Mouse (Mus musculus) left cerebral cortex, adult 18-20 months (tissue): Measurements from ENCODE around the gene Asic1. TPM values are rescaled to one million over a fixed set of nuclear protein-coding genes. Genes with fewer than 3 reads are reported as not detected.

Experiments used
- DNase-seq, 2 experiments: peaks; one replicate each; pipeline ENCODE4 v3.0.0; 2021 to 2022; ENCODE audit warnings: low spot score in 2 of 2, mixed read lengths in 1 of 2
- total RNA-seq, 2 experiments: library from RNA; stranded (reverse); gene quantifications; 2 replicates each; pipeline ENCODE4 v1.2.3; 2021

The Asic1 gene
- total RNA-seq, 2 experiments from 2014 or later, result 62.7 to 75.8 TPM

DNA sequence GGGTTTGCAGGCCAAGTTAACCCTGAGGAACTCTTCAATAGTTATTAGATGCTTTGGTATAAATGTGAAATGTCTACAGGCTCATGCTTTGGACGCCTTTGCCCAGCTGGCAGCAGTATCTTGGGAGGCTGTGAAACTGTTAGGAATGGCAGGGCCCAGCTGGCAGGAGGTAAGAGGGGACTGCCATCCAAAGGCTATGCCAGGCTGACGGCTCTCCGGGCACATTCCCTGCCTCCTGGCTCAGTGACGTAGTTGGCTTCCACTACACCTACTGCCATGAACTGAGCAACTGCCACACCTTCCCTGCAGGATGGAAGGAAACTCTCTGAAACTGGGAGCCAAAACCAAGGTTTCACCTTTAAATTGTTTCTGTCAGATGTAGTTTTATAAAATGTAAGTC lies 70.1 kb downstream of the Asic1 start:
- no peak for DNase-seq

Other genes with a start within 250 kb of the Asic1 start
- gene Nckap5l, start 212.6 kb upstream of the Asic1 start, total RNA-seq, result 10 to 100 TPM; 17.0 to 19.0 TPM
- 1 to 10 TPM; 4.6 to 4.7 TPM for gene Bcdin3d, start 195.6 kb upstream of the Asic1 start, total RNA-seq
- 100 to 1,000 TPM; 451 to 453 TPM for gene Faim2, start 142.2 kb upstream of the Asic1 start, total RNA-seq
- not detected for gene Aqp2, start 91.3 kb upstream of the Asic1 start, total RNA-seq
- under 1 TPM in 1 of 2 experiments, not detected in 1; 0.30 TPM for gene Aqp5, start 79.6 kb upstream of the Asic1 start, total RNA-seq
- gene Aqp6, start 69.0 kb upstream of the Asic1 start, total RNA-seq, result under 1 TPM; 0.35 to 0.61 TPM
- gene Racgap1, start 18.7 kb upstream of the Asic1 start, total RNA-seq, result 10 to 100 TPM; 12.4 to 13.0 TPM
- gene Smarcd1, start 31.8 kb downstream of the Asic1 start, total RNA-seq, result 100 to 1,000 TPM; 149 to 156 TPM
- 1 to 10 TPM; 2.6 to 6.1 TPM for gene Gm17349, start 35.1 kb downstream of the Asic1 start, total RNA-seq
- 10 to 100 TPM; 76.6 to 82.3 TPM for gene Gpd1, start 47.1 kb downstream of the Asic1 start, total RNA-seq
- 100 to 1,000 TPM; 126 TPM for gene Cox14, start 55.2 kb downstream of the Asic1 start, total RNA-seq
- 10 to 100 TPM; 34.4 to 35.2 TPM for gene Cers5, start 102.5 kb downstream of the Asic1 start, total RNA-seq
- 1 to 10 TPM; 7.0 to 9.6 TPM for gene Lima1, start 205.1 kb downstream of the Asic1 start, total RNA-seq